Mouse (Mus musculus) ES-E14 (cell line): ENCODE results near the gene Gm16253.

ENCODE experiments used
- MAFK ChIP-seq: IDR thresholded peaks from 2 replicates; pipeline ENCODE4 v1.6.1; 2014; ENCODE audit warnings: mild to moderate bottlenecking, low read depth, low read length, inconsistent platforms; ENCODE audit not compliant: insufficient read depth
- ZNF384 ChIP-seq: IDR thresholded peaks from 2 replicates; pipeline ENCODE4 v1.6.1; 2012; ENCODE audit warnings: low read depth, low read length, inconsistent platforms

DNA sequence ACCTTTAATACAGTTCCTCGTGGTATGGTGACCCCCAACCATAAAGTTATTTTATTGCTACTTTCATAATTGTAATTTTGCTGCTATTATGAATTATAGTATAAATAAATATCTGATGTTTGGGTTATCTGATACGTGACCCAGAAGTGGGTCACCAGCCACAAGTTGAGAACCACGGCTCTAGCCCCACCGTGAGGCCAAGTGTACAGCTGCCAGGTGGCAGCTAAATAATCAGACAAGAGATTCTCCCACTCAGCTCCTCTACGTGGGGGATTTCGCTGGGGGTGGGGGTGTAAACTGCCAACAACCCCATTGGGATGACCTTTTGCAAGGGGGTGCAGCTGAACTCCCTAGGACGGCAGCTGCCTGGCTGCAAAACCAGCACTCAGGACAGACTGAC is 44.7 kb upstream of the Gm16253 start:
- TF ChIP-seq ZNF384 (no peak), MAFK (no peak)
